Mouse (Mus musculus) kidney, adult 2 months (tissue): Measurements from ENCODE around the gene Ccl24.

Source experiments
- CTCF ChIP-seq: fragments of 200-500 bp; conservative IDR thresholded peaks from 2 replicates; pipeline ENCODE4 v1.5.1; 2011; ENCODE audit warnings: low read depth, mild to moderate bottlenecking, control low read depth, low read length, moderate library complexity, mixed read lengths; ENCODE audit not compliant: insufficient read depth, insufficient read length
- POLR2A ChIP-seq: fragments of 200-500 bp; IDR thresholded peaks from one replicate; pipeline ENCODE4 v1.6.1; 2011; ENCODE audit warnings: low read depth, low read length, control low read depth

DNA sequence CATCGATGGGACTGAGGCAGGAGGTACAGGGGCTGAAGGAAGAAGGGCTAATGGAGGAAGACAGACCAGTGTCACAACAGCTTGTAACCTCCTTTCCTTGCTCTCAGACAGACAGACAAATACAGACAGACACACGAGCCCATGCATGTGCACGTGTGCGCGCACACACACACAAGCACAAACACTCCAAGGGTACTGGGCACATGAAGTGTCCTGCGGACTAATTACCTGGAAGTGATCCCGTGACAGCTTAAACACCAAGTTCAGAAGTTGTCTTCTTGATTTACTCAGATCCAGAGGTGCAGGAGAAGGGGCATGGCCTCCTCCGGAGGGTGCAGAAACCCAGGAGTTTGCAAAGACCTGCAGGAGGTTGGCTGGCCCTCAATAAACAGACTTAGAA lies 12.8 kb upstream of the Ccl24 start:
- no peak for TF ChIP-seq CTCF
- TF ChIP-seq POLR2A, result no peak
